ENCODE assay signal across 15 mouse cellular contexts in the genomic region with DNA sequence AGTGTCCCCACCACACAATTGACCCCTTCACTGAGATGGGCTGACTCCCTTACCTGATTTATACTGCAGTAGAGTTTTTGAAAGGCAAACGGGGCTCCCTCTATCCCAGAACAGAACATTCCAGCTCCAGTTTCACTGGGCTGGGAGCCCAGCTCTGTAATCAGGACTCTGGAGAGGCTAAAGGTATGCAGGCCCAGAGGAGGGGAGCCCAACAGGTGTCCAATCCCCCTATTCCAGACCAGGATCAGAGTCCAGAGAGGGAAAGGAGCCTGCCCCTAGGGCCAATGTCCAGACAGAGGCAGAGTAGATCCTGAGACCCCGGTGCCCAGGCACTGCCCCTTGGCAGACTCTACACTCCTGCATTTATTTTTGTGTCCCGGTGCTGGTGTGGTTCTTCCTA. TPM values are rescaled to one million over a fixed set of nuclear protein-coding genes. Genes with fewer than 3 reads are reported as not detected.
DNase-seq lines count a peak whose midpoint lies in the region; ATAC-seq and TF ChIP-seq lines count a peak whose summit lies in the region.
"Had no signal": no experiment of that assay in that cellular context is flagged by ENCODE, and none has a peak within 500 bp of the region (broad histone marks: within the 10 kb centered on the region; RNA-seq: fewer than 3 reads in every experiment).

No protein-coding gene starts in this region.

- TF ChIP-seq CTCF in forebrain, postnatal 0 days (IDR thresholded peaks at IDR 0.05; ENCODE audit: low read depth): no peak

- H3K27ac ChIP-seq in kidney, embryonic 15.5 days: 0 out of 2 replicates have a peak overlapping the region, but pooled peaks have one; percentile 7
- H3K27ac ChIP-seq in forebrain, postnatal 0 days (ENCODE audit: low read depth, low read length): no peak overlapping the region
- H3K27ac ChIP-seq: hindbrain, embryonic 12.5 days; limb, embryonic 12.5 days; midbrain, embryonic 12.5 days had no signal

- no peak overlapping the region for H3K4me3 ChIP-seq in kidney, embryonic 15.5 days (replicated peaks)
- H3K4me3 ChIP-seq in forebrain, postnatal 0 days (ENCODE audit: low read depth, low read length): no peak overlapping the region
- H3K4me3 ChIP-seq: erythroblast, embryonic 14.5 days; hindbrain, embryonic 12.5 days; limb, embryonic 12.5 days; midbrain, embryonic 12.5 days had no signal

- H3K36me3 ChIP-seq in kidney, embryonic 15.5 days: no peaks in the 10 kb centered on the region
- H3K36me3 ChIP-seq in forebrain, postnatal 0 days (ENCODE audit: insufficient read depth): no peaks in the 10 kb centered on the region
- H3K36me3 ChIP-seq: hindbrain, embryonic 12.5 days; limb, embryonic 12.5 days; midbrain, embryonic 12.5 days had no signal

- intact Hi-C loops in heart, postnatal 10 days (cut with DNase I): loop anchor here (2.0 kb wide), 1 partner anchor 24 kb away; no protein-coding TSS in a partner anchor

- peaks cover 44% of the 10 kb centered on the region for H3K4me1 ChIP-seq in kidney, embryonic 15.5 days
- no peaks in the 10 kb centered on the region for H3K4me1 ChIP-seq in forebrain, postnatal 0 days (ENCODE audit: insufficient read depth)

- 61% methylated on average over 3 of the region's 3 CpGs for WGBS in kidney, embryonic 15.5 days
- WGBS in forebrain, postnatal 0 days: 74% methylated on average over 3 of the region's 3 CpGs

- ATAC-seq in kidney, embryonic 15.5 days (replicated peaks; ENCODE audit: low FRiP score): no peak
- ATAC-seq in forebrain, postnatal 0 days: no peak

- no peak overlapping the region for H3K4me2 ChIP-seq in kidney, embryonic 15.5 days
- H3K4me2 ChIP-seq in forebrain, postnatal 0 days (ENCODE audit: low read depth): no peak overlapping the region
- H3K4me2 ChIP-seq: hindbrain, embryonic 12.5 days; limb, embryonic 12.5 days; midbrain, embryonic 12.5 days had no signal

- H3K9me3 ChIP-seq in kidney, embryonic 15.5 days (replicated peaks): no peaks in the 10 kb centered on the region
- H3K9me3 ChIP-seq in forebrain, postnatal 0 days (ENCODE audit: low read length): no peaks in the 10 kb centered on the region
- H3K9me3 ChIP-seq: hindbrain, embryonic 12.5 days; limb, embryonic 12.5 days; midbrain, embryonic 12.5 days had no signal

- no peak overlapping the region for H3K9ac ChIP-seq in kidney, embryonic 15.5 days
- no peak overlapping the region for H3K9ac ChIP-seq in forebrain, postnatal 0 days
- H3K9ac ChIP-seq: hindbrain, embryonic 12.5 days; limb, embryonic 12.5 days; midbrain, embryonic 12.5 days had no signal

- DNase-seq in kidney, postnatal 4 days: no peak
- DNase-seq in heart, adult 9 months (ENCODE audit: low spot score in 2 of 2): peak; percentile 66 to 76
- DNase-seq in heart, postnatal 10 days: peak; percentile 76 to 83
- peak; percentile 78 for DNase-seq in lung, postnatal 25 days (ENCODE audit: low spot score)
- no peak for DNase-seq in forebrain, postnatal 0 days
- DNase-seq in embryo, embryonic 10.5 days (ENCODE audit: low spot score): no peak
- DNase-seq in frontal cortex, postnatal 36 days (ENCODE audit: low spot score in 2 of 2): no peak
- DNase-seq: adrenal gland, adult 8-10 months; kidney, adult 11 months had no signal

- H3K27me3 ChIP-seq in kidney, embryonic 15.5 days: no peaks in the 10 kb centered on the region
- no peaks in the 10 kb centered on the region for H3K27me3 ChIP-seq in forebrain, postnatal 0 days (ENCODE audit: insufficient read depth, low read length)
- H3K27me3 ChIP-seq: CH12.LX; hindbrain, embryonic 12.5 days had no signal

RNA-seq across cellular contexts. Expression of a gene that starts 26.2 kb away (rescaled TPM):
- 8.2 TPM in 2 replicates for polyA plus RNA-seq in kidney, embryonic 15.5 days (2015; fragmentation: Nextera tagmentation; extraction: Ambion mirVana)
- 100 to 1,000 TPM; 263 to 279 TPM for total RNA-seq in heart, postnatal 10 days (2021)
- total RNA-seq in forebrain, postnatal 0 days (2014; rRNA removed): 0.92 and 1.0 TPM in 2 replicates
- polyA plus RNA-seq in forebrain, postnatal 0 days (2015; fragmentation: Nextera tagmentation; extraction: Ambion mirVana): 1.7 and 1.8 TPM in 2 replicates

Comparison
In these comparisons a context has a peak if more than half of its experiments do, and no peak if none do; other contexts are left out.
1. DNase-seq: peak in heart, adult 9 months (2 of 2), heart, postnatal 10 days (2 of 2) and lung, postnatal 25 days (single experiment); none in kidney, postnatal 4 days (0 of 2), forebrain, postnatal 0 days (single experiment), embryo, embryonic 10.5 days (single experiment) and frontal cortex, postnatal 36 days (0 of 2).
2. RNA of a gene that starts 26.2 kb away (total RNA-seq): 263 to 279 TPM in heart, postnatal 10 days; 0.92 to 1.0 TPM in forebrain, postnatal 0 days; every median in the first group is over 100 times any median in the second.